Mouse (Mus musculus) layer of hippocampus, adult 2 months (tissue): ENCODE measurements around the gene Ndufaf1. TPM values are rescaled to one million over a fixed set of nuclear protein-coding genes. Genes with fewer than 3 reads are reported as not detected.

Experiments used
- DNase-seq, 2 experiments: peaks; one replicate each; pipeline ENCODE4 v3.0.0; 2022; ENCODE audit warnings: low spot score in 2 of 2
- H3K27ac ChIP-seq: fragments of 200-600 bp; 2 replicates; pipeline ENCODE4 v1.8.1; 2022
- H3K4me3 ChIP-seq: fragments of 200-600 bp; 2 replicates; pipeline ENCODE4 v1.8.1; 2022; ENCODE audit warnings: mild to moderate bottlenecking
- CTCF ChIP-seq: fragments of 200-600 bp; conservative IDR thresholded peaks from 2 replicates; pipeline ENCODE4 v1.8.1; 2022; ENCODE audit warnings: antibody characterized with exemption, mild to moderate bottlenecking, moderate library complexity
- long read RNA-seq, 2 experiments: library from polyadenylated mRNA; stranded (forward); transcript quantifications; one replicate each; pipeline ENCODE4 v2.0.0; 2021; ENCODE audit warnings: borderline mapping rate in 2 of 2
- total RNA-seq, 2 experiments: library from RNA; stranded (reverse); gene quantifications; 2 replicates each; pipeline ENCODE4 v1.2.3; 2021

The Ndufaf1 gene
- 10 to 100 TPM; 30.7 to 31.9 TPM for total RNA-seq
- long read RNA-seq, experiment 1, transcript Ndufaf1-202 (5 exons, 1,478 nt) = major isoform, 9 of 22 reads
- long read RNA-seq, experiment 1, transcript Ndufaf1-203 (5 exons, 1,308 nt) = minor isoform, 5 of 22 reads
- long read RNA-seq, experiment 1, partial matches to known transcripts = 3 of 22 reads
- long read RNA-seq, experiment 1, other reads (novel, unspliced or antisense) = 5 of 22 reads
- long read RNA-seq, experiment 2, transcript Ndufaf1-202 (5 exons, 1,478 nt) = major isoform, 12 of 22 reads
- long read RNA-seq, experiment 2, partial matches to known transcripts = 1 of 22 reads
- long read RNA-seq, experiment 2, other reads (novel, unspliced or antisense) = 6 of 22 reads

DNA sequence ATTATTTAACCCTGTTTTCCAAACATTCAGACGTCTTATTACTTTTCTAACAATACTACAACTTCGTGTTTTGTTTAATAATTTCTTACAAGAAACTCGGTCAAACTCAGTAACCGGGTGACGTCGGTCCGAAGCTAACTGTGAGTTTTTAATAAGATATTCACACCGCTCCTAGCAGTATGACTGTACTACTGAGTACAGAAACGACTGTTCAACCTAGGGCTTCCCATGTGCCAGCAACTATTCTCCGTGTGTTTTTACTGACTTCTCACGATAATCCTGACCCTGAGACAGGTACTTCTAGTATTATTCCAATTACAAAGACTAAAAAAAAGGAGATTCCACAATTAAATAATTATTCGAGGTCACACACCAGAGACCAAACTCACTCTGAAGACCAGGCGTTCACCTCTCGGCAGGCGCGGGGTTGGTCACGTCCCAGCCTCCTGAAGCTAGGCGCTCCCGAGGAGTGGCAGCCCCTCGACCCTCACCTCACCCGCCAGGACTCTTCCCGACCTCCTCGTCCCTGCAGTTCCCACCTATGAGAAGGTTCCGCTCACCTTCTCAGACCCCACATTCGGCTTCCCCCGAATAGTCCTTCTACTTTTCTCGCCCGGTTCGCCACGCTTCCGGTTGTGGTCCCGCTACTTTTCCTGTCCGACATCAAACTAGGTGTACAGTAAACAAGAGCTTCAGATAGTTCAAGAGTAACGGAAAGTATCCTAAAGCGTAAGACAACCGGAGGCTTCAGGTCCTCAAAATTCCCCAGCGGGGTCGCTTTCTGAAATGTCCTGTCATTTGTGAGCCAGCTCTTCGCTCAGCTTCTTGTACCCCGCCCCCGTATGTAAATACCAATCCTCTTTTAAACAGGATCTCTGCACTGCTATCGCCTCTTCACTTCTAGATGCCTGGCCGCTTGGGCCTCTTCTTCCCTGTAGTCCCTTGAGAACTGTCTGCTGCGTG lies at the start of gene Ndufaf1:
Gene Ndufaf1, minus strand, starts transcription at position 608 of the 963 bp plus-strand sequence.
- peak; percentile 79 to 82 for DNase-seq

DNA sequence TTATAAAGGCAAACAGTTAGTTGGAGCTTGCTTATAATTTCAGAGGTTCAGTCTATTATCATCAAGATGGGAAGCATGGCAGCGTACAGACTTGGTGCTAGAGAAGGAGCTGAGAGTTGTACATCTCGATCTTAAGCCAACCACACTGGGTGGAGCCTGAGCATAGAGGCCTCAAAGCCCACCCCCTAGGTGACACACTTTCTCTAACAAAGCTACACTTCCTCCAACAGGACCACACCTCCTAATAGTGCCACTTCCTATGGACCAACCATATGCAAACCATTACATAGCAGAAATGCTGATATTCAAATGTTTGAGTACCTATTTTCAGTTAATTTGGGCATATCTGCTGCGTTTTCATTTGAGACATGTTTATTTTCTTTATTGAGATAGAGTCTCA lies 47.4 kb upstream of the Ndufaf1 start:
- H3K27ac ChIP-seq = no peak overlapping the region
- no peak for TF ChIP-seq CTCF
- no peak overlapping the region for H3K4me3 ChIP-seq
- DNase-seq = no peak

More for the DNA sequence above, at the start of gene Ndufaf1:
- H3K4me3 ChIP-seq = peak within 1 kb of the TSS; percentile 78
- no peak for TF ChIP-seq CTCF
- peak within 1 kb of the TSS; percentile 87 for H3K27ac ChIP-seq

DNA sequence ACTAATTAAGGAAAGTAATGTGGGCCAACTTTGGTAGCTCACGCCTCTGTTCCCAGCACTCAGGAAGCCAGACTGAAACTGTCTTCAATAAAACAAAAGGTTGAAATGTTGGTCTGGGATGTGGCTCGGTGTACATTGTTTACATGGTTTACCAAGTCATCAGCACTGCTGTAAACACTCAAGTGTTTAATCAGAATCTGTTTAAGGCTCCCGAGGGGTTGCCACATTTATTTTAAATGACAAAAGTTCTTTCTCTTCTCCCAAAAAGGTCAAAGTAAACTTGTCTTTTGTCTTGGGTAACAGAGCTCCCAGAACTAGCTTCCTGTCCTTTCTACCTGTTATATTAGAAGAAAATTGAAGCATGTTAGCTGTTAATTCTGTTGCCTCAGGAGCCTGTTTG lies 45.0 kb upstream of the Ndufaf1 start:
- DNase-seq = no peak
- no peak for TF ChIP-seq CTCF
- no peak overlapping the region for H3K4me3 ChIP-seq
- no peak overlapping the region for H3K27ac ChIP-seq

DNA sequence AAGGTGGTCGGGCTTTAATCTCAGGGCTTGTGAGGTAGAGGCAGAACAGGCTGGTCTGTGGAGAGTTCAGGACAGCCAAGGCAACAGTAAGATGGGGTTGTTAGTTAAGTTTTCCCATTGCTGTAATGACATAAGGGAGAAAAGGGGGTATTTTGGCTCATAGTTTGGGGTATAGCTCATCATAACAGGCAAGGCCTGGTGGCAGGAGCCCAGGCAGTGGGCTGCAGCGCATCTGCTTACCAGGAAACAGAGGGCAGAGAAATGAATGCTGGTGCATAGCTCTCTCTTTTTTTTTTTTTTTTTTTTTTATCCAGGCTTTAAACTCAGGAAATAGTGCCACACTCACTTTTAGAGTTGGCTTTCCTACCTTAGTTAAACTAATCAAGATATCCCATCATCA lies 40.5 kb upstream of the Ndufaf1 start:
- H3K27ac ChIP-seq = peak overlapping the region; percentile 72
- peak; percentile 59 to 66 for DNase-seq
- no peak for TF ChIP-seq CTCF
- no peak overlapping the region for H3K4me3 ChIP-seq

DNA sequence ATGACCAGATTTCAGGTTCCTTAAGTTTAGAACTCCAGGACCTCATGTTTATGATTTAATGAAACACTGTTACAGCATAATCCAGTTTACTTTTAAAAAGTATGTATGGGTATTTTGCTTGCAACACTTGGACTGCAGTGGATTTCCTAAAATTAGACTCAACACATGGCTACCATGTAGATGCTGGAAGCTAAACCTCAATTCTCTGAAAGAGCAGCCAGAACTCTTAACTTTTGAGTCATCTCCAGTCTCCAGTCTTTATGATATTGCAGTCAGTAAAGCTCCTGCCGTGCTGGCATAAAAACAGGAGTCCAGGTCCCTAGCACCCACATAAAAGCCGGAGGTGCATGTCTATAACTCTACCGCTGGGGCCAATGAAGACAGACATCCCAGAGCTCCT lies 37.3 kb upstream of the Ndufaf1 start:
- peak overlapping the region; percentile 46; the same call in 1 of the 2 replicates for H3K27ac ChIP-seq
- TF ChIP-seq CTCF = no peak

DNA sequence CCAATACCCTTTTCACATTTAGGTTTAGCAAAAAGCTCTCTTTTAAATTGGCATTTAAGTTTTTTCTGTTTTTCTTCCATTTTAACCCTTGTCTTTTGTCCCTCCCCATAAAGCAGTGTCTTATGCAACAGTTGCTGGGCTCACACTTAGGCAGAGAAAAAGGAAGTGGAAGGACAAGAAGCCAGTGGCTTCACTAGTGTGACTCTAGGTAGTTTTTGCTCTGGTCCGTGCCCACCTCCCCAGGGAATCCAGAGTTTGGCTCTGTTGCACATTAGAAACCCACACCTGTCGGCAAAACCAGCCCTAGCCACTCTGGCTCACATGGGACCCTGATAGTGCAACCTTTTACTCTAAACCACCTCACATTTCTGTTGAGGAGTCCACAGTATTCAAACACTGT lies 35.8 kb upstream of the Ndufaf1 start:
- Histone ChIP-seq H3K27ac (peak overlapping the region; percentile 52; the same call in 1 of the 2 replicates), H3K4me3 (no peak overlapping the region)
- DNase-seq = no peak
- TF ChIP-seq CTCF = no peak

More for the DNA sequence above, 37.3 kb upstream of the Ndufaf1 start:
- DNase-seq = peak in 1 of 2 experiments; percentile 17
- no peak overlapping the region for H3K4me3 ChIP-seq

DNA sequence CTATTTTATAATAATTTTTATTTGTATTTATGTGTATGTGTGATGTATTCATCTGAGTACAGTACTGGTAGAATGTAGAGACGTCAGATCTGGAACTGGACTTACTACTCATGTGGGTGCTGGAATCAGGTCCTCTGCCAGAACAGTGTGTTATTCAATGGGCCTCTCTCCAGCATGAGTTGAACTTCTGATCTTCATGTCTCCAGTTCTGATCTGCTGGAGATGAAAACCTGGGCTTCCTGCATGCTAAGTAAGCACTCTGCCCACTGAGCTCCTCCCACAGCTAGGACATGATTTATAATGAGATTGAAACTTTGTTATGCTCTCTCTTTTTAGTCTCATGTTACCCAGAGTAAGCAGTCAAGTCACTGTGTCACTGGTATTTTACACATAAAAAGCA lies 33.5 kb upstream of the Ndufaf1 start:
- no peak for TF ChIP-seq CTCF

DNA sequence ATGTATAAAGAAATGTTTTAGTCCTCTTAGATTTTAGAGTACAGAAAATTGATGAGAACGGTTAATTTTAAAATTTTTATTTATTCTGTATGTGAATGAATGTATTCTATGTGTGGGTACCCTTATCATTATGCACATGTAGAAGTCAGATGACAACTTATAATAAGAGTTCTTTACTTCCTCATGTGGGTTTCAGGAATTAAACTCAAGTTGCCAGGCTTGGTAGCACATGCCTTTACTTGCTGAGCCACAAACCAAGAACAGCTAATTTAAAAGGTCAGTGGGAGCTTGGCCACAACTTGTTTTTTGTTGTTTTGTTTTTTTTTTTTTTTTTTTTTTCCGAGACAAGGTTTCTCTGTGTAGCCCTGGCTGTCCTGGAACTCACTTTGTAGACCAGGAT lies 32.2 kb upstream of the Ndufaf1 start:
- no peak for DNase-seq
- no peak overlapping the region for H3K27ac ChIP-seq
- no peak for TF ChIP-seq CTCF
- no peak overlapping the region for H3K4me3 ChIP-seq

More for the DNA sequence above, 33.5 kb upstream of the Ndufaf1 start:
- Histone ChIP-seq H3K4me3 (no peak overlapping the region), H3K27ac (no peak overlapping the region)
- DNase-seq = no peak

DNA sequence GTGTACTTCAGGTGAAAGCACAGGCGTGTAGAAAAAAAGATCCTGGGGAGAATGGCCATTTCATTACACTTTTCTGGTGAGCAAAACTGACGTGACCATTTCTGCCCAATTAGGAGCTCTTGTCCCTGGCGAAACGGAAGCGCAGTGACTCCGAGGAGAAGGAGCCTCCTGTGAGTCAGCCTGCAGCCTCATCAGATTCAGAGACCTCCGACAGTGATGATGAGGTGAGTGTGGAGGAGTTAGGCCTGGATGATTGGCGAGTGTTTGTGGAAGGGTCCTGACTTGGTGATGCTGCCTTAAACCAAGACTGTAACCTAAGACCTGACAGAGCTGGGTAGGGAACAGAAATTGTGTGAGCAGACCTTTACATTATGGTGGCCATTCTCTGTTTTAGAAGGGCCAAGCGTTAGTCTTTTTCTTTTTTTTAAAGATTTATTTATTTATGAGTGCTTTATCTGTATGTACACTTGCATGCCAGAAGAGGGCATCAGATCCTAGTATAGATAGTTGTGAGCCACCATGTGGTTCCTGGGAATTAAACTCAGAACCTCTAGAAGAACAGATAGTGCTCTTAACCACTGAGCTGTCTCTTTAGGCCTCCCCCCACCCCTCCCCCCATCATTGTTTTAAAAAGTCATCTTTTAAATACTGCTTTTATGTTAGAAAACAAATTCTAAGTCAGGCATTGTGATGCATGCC lies 29.5 kb upstream of the Ndufaf1 start:
- no peak overlapping the region for H3K27ac ChIP-seq
- DNase-seq = no peak
- H3K4me3 ChIP-seq = no peak overlapping the region
- TF ChIP-seq CTCF = peak; percentile 77

DNA sequence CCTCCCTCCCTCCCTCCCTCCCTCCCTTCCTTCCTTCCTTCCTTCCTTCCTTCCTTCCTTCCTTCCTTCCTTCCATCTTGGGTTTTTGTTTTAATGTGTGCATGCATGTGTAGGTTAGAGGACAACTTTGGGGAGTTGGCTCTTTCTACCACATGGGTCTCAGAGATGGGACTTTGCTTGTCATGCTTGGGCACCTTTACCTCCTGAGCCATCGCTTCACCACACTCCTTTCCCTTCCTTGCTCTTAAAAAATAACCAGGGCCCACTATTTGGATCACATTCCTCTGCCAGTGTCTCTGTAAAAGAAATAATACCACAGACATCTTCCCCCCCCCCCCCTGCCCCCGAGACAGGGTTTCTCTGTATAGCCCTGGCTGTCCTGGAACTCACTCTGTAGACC lies 21.1 kb upstream of the Ndufaf1 start:
- TF ChIP-seq CTCF = no peak
- no peak for DNase-seq
- no peak overlapping the region for H3K4me3 ChIP-seq
- H3K27ac ChIP-seq = no peak overlapping the region

DNA sequence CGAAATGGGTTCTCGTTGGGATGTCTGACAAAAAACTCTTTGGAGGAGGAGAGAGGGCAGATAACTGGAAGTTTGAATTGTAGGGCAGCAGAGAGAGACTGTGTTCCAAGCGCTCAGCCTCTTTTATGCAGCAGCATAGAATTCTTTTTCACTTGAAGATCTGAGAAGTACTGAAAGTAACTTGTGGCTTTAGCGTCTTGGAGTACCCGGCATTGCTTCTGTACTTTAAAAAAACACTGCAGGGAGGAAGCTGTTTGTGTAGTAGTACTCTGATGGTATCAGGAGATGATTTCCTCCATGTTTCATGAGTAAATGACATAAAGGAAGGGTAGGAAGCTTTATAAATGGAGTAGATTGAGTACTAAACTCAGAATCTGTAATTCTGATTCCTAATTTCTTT lies 13.2 kb upstream of the Ndufaf1 start:
- DNase-seq = no peak
- TF ChIP-seq CTCF = no peak
- peak overlapping the region; percentile 88 for H3K4me3 ChIP-seq
- no peak overlapping the region for H3K27ac ChIP-seq

DNA sequence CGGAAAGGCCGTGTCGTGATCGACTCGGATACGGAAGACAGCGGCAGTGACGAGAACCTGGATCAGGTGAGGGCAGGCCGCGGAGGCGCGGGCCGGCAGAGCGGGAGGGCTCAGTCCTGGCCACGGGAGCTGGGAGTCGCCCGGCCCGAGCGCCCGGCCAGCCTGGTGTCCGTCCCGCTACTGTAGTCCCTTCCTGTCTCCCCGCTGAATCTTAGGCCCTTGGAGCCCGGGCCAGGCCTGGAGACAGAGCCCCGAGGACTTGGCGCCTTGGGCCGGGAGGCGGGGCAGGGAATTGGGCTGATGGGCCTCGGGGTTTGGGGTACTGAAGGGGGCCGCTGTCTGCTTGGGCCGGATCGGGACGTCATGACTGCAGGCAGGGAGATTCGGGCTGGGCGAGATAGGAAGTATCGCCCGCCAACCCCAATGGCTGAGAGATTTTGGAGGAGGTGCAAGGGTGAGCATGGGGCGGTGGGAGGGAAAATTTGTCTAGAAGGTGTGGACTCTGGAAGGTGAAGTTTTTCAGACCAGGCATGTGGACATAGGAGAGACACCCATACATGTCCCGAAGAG lies 12.7 kb upstream of the Ndufaf1 start:
- Histone ChIP-seq H3K27ac (peak overlapping the region; percentile 92), H3K4me3 (peak overlapping the region; percentile 88)
- no peak for TF ChIP-seq CTCF
- no peak for DNase-seq
